Mouse (Mus musculus) embryo, embryonic 11 days (tissue): ENCODE results near the gene Cenpc1.
A peak's percentile ranks its signal among the peaks of the same experiment; 100 is the strongest.

Experiments used
- DNase-seq: peaks from one replicate; pipeline ENCODE4 v3.0.0-alpha.2; 2015

The Cenpc1 gene

GRCm38 (mm10) chr5:85994551-85994950 is 70.8 kb downstream of the Cenpc1 start:
- peak; percentile 17 for DNase-seq

GRCm38 (mm10) chr5:85992805-85993721 is 72.3 kb downstream of the Cenpc1 start:
- no peak for DNase-seq

- DNase-seq, result peak; percentile 40
Measured at GRCm38 (mm10) chr5:85992055-85992454, 73.3 kb downstream of the Cenpc1 start.

- no peak for DNase-seq
Measured at GRCm38 (mm10) chr5:85987516-85987863, 77.9 kb downstream of the Cenpc1 start.

- no peak for DNase-seq
Measured at GRCm38 (mm10) chr5:85986734-85987515, 78.5 kb downstream of the Cenpc1 start.

- no peak for DNase-seq
Measured at GRCm38 (mm10) chr5:85977646-85978426, 87.5 kb downstream of the Cenpc1 start.

GRCm38 (mm10) chr5:85962791-85963190 is 102.6 kb downstream of the Cenpc1 start:
- no peak for DNase-seq
